ENCODE assay signal across 8 mouse cellular contexts in the genomic region with DNA sequence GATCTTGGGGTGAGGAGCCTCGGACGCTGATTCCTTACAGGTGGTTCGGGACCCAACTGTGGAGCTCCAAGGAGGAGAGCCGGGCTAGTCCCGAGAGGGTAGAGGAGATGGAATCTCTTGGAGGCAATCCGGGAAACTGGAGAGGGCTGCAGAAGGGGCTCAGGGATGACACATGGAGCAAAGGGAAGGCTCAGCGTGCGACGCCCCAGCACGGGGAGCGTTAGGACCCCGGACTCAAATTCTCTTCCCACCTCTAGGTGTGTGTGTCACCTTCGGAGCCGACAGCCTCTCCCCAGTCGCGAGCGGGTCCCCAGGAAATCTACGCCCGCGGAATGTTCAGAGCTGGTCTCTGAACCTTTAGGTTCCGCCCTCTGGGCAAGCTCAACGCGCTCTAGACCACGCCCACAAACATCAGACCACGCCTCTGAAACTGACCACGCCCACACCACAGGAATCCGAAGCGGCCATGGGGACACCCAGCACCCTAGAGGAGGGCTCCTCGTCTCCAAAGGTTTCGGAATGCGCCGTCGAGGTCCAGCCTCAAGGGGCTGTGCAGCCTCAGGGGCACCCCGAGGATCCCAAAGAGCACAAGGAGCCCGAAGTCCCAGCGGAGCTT. TPM values are rescaled to one million over a fixed set of nuclear protein-coding genes. Genes with fewer than 3 reads are reported as not detected.
A peak's percentile ranks its signal among the peaks of the same experiment; 100 is the strongest.
DNase-seq lines count a peak whose midpoint lies in the region.

No protein-coding gene starts in this region.

- intact Hi-C loops in heart, postnatal 14 days (cut with DNase I) = no loop called here

- H3K4me1 ChIP-seq in forebrain, embryonic 10.5 days = peaks cover 27% of the 10 kb centered on the region

- no peaks in the 10 kb centered on the region for H3K36me3 ChIP-seq in forebrain, embryonic 10.5 days (replicated peaks)
- H3K36me3 ChIP-seq in macrophage (ENCODE audit: inconsistent target) = no peaks in the 10 kb centered on the region

- peak; percentile 99 for DNase-seq in B cell, adult 2 months
- DNase-seq in adrenal gland, postnatal 10 days = peak; percentile 95
- DNase-seq in forebrain, embryonic 10.5 days (ENCODE audit: extremely low spot score, low spot score) = peak; percentile 77
- DNase-seq in heart, postnatal 14 days = peak; percentile 78 to 88
- peak; percentile 96 for DNase-seq in kidney, postnatal 4 days
- DNase-seq in retina, embryonic 14.5 days (ENCODE audit: low spot score) = peak; percentile 84
- DNase-seq in urinary bladder, postnatal 10 days (ENCODE audit: low spot score) = peak; percentile 70

- H3K4me3 ChIP-seq in forebrain, embryonic 10.5 days = peak overlapping the region; percentile 55
- peak overlapping the region; percentile 77 for H3K4me3 ChIP-seq in macrophage (ENCODE audit: inconsistent target)

- H3K27ac ChIP-seq in forebrain, embryonic 10.5 days = 0 out of 2 replicates have a peak overlapping the region, but pooled peaks have one; percentile 25
- 0 out of 2 replicates have a peak overlapping the region, but pooled peaks have one; percentile 8 for H3K27ac ChIP-seq in macrophage

- H3K9me3 ChIP-seq in forebrain, embryonic 10.5 days = no peaks in the 10 kb centered on the region; the same call in 1 of the 2 replicates

- H3K27me3 ChIP-seq in forebrain, embryonic 10.5 days (ENCODE audit: poor library complexity, severe bottlenecking) = peaks cover 77% of the 10 kb centered on the region

- no peaks in the 10 kb centered on the region for H3K79me2 ChIP-seq in macrophage (ENCODE audit: inconsistent target)

- WGBS in forebrain, embryonic 10.5 days = under 1% methylated on average over 36 of the region's 36 CpGs
- WGBS in macrophage (ENCODE audit: missing documents) = 1% methylated on average over 36 of the region's 36 CpGs

RNA-seq across cellular contexts. Expression of gene Phldb3, which starts 0.4 kb away (rescaled TPM):
- total RNA-seq in adrenal gland, postnatal 10 days (2021) = 1 to 10 TPM; 3.6 TPM
- not detected in 2 replicates for polyA plus RNA-seq in forebrain, embryonic 10.5 days (2016; fragmentation: Nextera tagmentation; extraction: Ambion mirVana)
- under 1 TPM; 0.51 to 0.55 TPM for total RNA-seq in heart, postnatal 14 days (2021)
- total RNA-seq in macrophage (2018; cell fraction: chromatin; rRNA removed) = 10 to 100 TPM in 2 of 26 experiments, 1 to 10 TPM in 24; 1.0 to 12.9 (median 5.0) TPM
- 1 to 10 TPM; 2.1 to 6.8 (median 4.8) TPM for total RNA-seq in macrophage (2018; cell fraction: cytosol; rRNA removed)
- total RNA-seq in macrophage (2018; cell fraction: nucleus; rRNA removed) = 1 to 10 TPM; 1.2 to 7.6 (median 3.1) TPM
- polyA plus RNA-seq in macrophage (2018) = 3.0 to 4.3 TPM (median 4.0 TPM) in 3 replicates

RNA-seq across cellular contexts. Expression of gene Zfp575, which starts 23.5 kb away (rescaled TPM):
- under 1 TPM; 0.54 to 0.73 TPM for total RNA-seq in adrenal gland, postnatal 10 days (2021)
- polyA plus RNA-seq in forebrain, embryonic 10.5 days (2016; fragmentation: Nextera tagmentation; extraction: Ambion mirVana) = 1.4 TPM in 2 replicates
- total RNA-seq in heart, postnatal 14 days (2021) = under 1 TPM; 0.12 TPM
- under 1 TPM in 1 of 26 experiments, not detected in 25; 0.60 TPM for total RNA-seq in macrophage (2018; cell fraction: chromatin; rRNA removed)
- not detected for total RNA-seq in macrophage (2018; cell fraction: cytosol; rRNA removed)
- total RNA-seq in macrophage (2018; cell fraction: nucleus; rRNA removed) = not detected
- polyA plus RNA-seq in macrophage (2018) = 0.10 TPM in 1 of 3 replicates, not detected in the others

RNA-seq across cellular contexts. Expression of gene Ethe1, which starts 23.6 kb away (rescaled TPM):
- total RNA-seq in adrenal gland, postnatal 10 days (2021) = 10 to 100 TPM; 20.0 to 23.1 TPM
- 24.4 and 26.6 TPM in 2 replicates for polyA plus RNA-seq in forebrain, embryonic 10.5 days (2016; fragmentation: Nextera tagmentation; extraction: Ambion mirVana)
- total RNA-seq in heart, postnatal 14 days (2021) = 10 to 100 TPM; 29.8 to 30.1 TPM
- 1 to 10 TPM in 16 of 26 experiments, under 1 TPM in 6, not detected in 4; 0.53 to 3.9 (median 1.7) TPM for total RNA-seq in macrophage (2018; cell fraction: chromatin; rRNA removed)
- 10 to 100 TPM; 16.2 to 35.5 (median 27.0) TPM for total RNA-seq in macrophage (2018; cell fraction: cytosol; rRNA removed)
- total RNA-seq in macrophage (2018; cell fraction: nucleus; rRNA removed) = 1 to 10 TPM; 2.0 to 7.8 (median 4.6) TPM
- 20.8 to 29.7 TPM (median 27.4 TPM) in 3 replicates for polyA plus RNA-seq in macrophage (2018)

RNA-seq across cellular contexts. Expression of gene Lypd3, which starts 25.4 kb away (rescaled TPM):
- under 1 TPM; 0.24 to 0.27 TPM for total RNA-seq in adrenal gland, postnatal 10 days (2021)
- 0.36 and 0.88 TPM in 2 replicates for polyA plus RNA-seq in forebrain, embryonic 10.5 days (2016; fragmentation: Nextera tagmentation; extraction: Ambion mirVana)
- not detected for total RNA-seq in heart, postnatal 14 days (2021)
- total RNA-seq in macrophage (2018; cell fraction: chromatin; rRNA removed) = not detected
- total RNA-seq in macrophage (2018; cell fraction: cytosol; rRNA removed) = not detected
- total RNA-seq in macrophage (2018; cell fraction: nucleus; rRNA removed) = not detected
- not detected in 3 replicates for polyA plus RNA-seq in macrophage (2018)

Comparison
In these comparisons a context has a peak if more than half of its experiments do, and no peak if none do; other contexts are left out.
1. Peak in every context shown above with its lines: DNase-seq, H3K4me3 ChIP-seq and H3K27ac ChIP-seq.